Mouse (Mus musculus): Measurements from ENCODE around the gene Slc25a54. TPM values are rescaled to one million over a fixed set of nuclear protein-coding genes. Genes with fewer than 3 reads are reported as not detected.

The Slc25a54 gene
- polyA plus RNA-seq (2015; fragmentation: Nextera tagmentation; extraction: Ambion mirVana): not detected in 2 replicates

DNA sequence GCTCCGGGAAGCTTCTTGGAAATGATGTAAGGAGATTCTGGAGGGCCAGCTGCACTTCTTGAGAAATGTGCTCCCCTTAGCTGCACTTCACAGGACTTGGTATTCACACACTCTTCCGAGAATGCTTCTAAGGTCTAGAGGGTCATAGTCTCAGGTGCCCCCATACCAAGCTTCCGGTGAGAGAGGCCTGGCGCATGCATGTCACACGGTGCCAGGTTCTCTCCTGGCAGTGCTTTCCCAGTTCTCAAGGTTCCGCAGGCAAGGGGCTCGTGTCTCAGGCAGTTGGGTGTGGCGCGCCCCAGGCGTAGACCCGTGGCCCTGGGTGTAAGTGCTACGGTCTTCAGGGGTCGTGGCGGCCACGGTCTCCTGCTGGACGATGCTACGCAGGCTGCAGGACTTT, at the start of gene Slc25a54:
Gene Slc25a54 (plus strand): TSS at position 301 of the 400 bp plus-strand sequence.
- Histone ChIP-seq H3K4me1 (no peaks in the 10 kb centered on the region), H3K4me3 (replicated peaks) (no peak within 1 kb of the TSS), H3K9me3 (replicated peaks) (no peaks in the 10 kb centered on the region), H3K9ac (replicated peaks) (no peak within 1 kb of the TSS), H3K4me2 (no peak within 1 kb of the TSS), H3K27ac (replicated peaks) (no peak within 1 kb of the TSS), H3K27me3 (replicated peaks) (no peaks in the 10 kb centered on the region), H3K36me3 (no peaks in the 10 kb centered on the region)
- 94% methylated on average over 17 of the region's 17 CpGs for WGBS
- no peak for ATAC-seq (ENCODE audit: low FRiP score)

DNA sequence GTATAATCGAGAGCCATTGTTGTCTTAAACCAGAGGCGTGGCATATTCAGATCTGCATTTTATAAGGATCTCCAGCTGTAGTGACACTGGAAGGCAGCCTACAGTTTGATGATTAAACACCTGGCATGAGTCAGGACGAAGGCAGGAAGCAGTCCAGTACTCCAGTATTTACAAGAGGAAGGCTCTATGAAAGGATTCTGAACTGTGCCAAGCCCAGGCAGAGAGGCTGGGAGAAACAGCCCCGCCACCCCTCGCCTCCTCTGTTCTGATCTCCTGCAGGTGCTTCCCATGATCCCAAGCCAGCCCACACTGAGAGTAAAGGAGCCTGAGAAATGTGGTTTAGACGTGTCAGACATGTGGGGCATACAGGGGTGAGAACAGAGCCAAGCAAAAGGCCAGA, 49.5 kb upstream of the Slc25a54 start:
- no peak overlapping the region for H3K4me2 ChIP-seq
- H3K9me3 ChIP-seq (replicated peaks): no peaks in the 10 kb centered on the region
- H3K27me3 ChIP-seq (replicated peaks): no peaks in the 10 kb centered on the region
- no peaks in the 10 kb centered on the region for H3K36me3 ChIP-seq
- no peak overlapping the region for H3K27ac ChIP-seq (replicated peaks)
- no peak overlapping the region for H3K4me3 ChIP-seq (replicated peaks)
- no peak for ATAC-seq (ENCODE audit: low FRiP score)
- no peak overlapping the region for H3K9ac ChIP-seq (replicated peaks)
- 61% methylated on average over 6 of the region's 6 CpGs for WGBS
- peaks cover 10% of the 10 kb centered on the region for H3K4me1 ChIP-seq

DNA sequence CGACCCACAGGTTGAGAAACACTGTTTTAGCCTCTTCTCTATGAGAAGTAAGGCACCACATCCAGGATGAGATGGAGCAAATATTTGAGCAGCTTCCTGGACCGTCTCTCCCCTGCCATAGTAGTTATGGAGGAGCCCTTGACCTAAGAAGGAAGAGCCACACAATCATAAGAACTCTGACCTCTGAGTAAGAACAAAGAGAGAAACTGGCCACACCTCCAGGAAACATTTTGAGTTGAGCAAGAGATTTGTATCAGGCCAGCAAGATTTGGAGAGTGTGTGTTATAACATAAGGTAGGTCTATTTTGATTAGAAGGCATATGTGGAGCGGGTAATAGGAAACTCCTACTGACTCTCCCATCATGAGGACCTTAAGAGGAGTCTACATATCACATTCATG, 48.6 kb upstream of the Slc25a54 start:
- Histone ChIP-seq H3K36me3 (no peaks in the 10 kb centered on the region), H3K27me3 (replicated peaks) (no peaks in the 10 kb centered on the region), H3K9ac (replicated peaks) (no peak overlapping the region), H3K4me2 (no peak overlapping the region), H3K9me3 (replicated peaks) (no peaks in the 10 kb centered on the region), H3K4me1 (peaks cover 2% of the 10 kb centered on the region; the same call in 1 of the 2 replicates), H3K4me3 (replicated peaks) (no peak overlapping the region), H3K27ac (replicated peaks) (no peak overlapping the region)
- ATAC-seq (ENCODE audit: low FRiP score): no peak
- WGBS: 84% methylated on average over 3 of the region's 3 CpGs

DNA sequence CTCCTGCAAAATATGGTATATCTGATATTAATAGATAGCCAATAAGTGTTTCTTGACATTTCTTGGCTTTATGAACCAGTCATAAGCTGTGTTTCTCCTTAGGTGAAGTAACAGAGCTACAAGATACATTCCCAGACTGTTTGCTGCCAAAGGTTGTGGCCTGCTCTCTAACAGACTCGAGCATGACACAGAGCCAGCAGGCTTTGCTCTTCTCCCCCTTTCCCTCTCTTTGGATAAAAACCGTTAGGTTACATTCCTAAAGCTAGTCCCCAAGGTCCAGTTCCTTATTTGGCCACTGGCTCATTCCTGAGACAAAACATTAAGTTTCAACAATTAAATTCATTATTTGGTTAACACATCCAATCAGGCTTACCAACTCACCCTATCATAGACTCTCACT, 48.0 kb upstream of the Slc25a54 start:
- Histone ChIP-seq H3K27ac (replicated peaks) (no peak overlapping the region), H3K9me3 (replicated peaks) (no peaks in the 10 kb centered on the region), H3K36me3 (no peaks in the 10 kb centered on the region), H3K4me2 (no peak overlapping the region), H3K9ac (replicated peaks) (no peak overlapping the region), H3K4me3 (replicated peaks) (no peak overlapping the region), H3K27me3 (replicated peaks) (no peaks in the 10 kb centered on the region), H3K4me1 (peaks cover 2% of the 10 kb centered on the region; the same call in 1 of the 2 replicates)
- no peak for ATAC-seq (ENCODE audit: low FRiP score)
- 63% methylated on average over 2 of the region's 2 CpGs for WGBS

DNA sequence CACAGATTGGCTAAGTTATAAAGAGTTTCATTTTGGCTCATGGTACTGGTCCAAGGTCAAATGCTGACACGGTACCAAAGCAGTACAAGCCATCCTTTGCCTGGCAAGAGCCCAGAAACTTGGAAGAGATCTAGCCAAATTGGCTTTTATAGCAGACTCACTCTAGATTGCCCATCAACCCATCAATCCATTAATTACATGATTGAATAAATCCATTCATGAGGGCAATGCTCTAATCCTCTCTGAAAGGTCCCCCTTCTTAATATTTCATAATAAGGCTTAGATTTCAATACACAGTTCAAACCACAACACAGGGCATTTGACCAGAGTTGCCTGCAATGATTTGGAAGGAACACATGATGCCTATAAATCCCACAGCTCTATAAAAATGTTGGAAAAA, 45.9 kb upstream of the Slc25a54 start:
- no peak for ATAC-seq (ENCODE audit: low FRiP score)
- Histone ChIP-seq H3K4me2 (no peak overlapping the region), H3K4me1 (no peaks in the 10 kb centered on the region), H3K9me3 (replicated peaks) (no peaks in the 10 kb centered on the region), H3K27me3 (replicated peaks) (no peaks in the 10 kb centered on the region), H3K36me3 (no peaks in the 10 kb centered on the region), H3K4me3 (replicated peaks) (no peak overlapping the region), H3K9ac (replicated peaks) (no peak overlapping the region), H3K27ac (replicated peaks) (no peak overlapping the region)
- 50% methylated on average over 1 of the region's 1 CpGs for WGBS

DNA sequence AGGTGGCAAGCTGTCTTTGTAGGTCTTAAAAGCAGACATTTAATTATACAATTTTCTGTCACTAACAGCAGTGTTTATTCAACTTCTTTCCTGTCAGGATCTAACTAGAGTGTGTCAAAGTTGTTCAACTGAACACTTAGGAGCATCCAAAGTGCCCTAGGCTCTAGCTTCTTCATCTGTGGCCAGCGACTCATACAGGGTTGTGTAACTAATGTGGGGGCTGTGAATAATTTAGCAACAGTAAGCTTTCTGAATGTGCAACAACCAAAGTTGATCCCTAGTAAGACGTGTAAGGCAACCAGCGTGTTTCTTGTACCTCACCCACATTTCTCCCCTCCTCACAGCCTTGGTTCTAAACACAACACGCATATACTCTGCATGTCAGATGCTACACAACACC, 39.4 kb upstream of the Slc25a54 start:
- no peak overlapping the region for H3K4me2 ChIP-seq
- H3K27me3 ChIP-seq (replicated peaks): no peaks in the 10 kb centered on the region
- H3K9me3 ChIP-seq (replicated peaks): no peaks in the 10 kb centered on the region
- no peak overlapping the region for H3K4me3 ChIP-seq (replicated peaks)
- ATAC-seq (ENCODE audit: low FRiP score): no peak
- no peak overlapping the region for H3K9ac ChIP-seq (replicated peaks)
- H3K27ac ChIP-seq (replicated peaks): no peak overlapping the region
- no peaks in the 10 kb centered on the region for H3K36me3 ChIP-seq
- 91% methylated on average over 4 of the region's 4 CpGs for WGBS
- no peaks in the 10 kb centered on the region for H3K4me1 ChIP-seq

DNA sequence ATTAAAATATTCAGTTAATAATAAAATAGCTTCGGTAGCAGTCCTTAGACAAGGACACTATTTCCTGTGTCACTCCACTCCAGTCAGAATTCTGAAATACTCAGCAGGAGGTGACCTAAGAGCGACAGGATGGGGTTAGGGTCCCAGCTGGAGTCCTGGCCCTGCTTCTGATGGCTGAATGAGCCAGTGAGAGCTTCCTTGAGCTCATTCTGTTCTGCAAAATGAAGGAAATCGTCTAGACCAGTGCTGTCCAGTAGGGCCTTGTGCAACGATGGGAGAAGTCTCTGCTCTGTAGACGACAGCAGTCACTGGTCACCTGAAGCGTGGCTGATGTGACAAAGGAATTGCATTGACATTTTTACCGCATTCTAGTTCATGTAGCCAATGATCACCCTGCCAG, 36.9 kb upstream of the Slc25a54 start:
- no peak overlapping the region for H3K4me2 ChIP-seq
- H3K27ac ChIP-seq (replicated peaks): no peak overlapping the region
- H3K4me1 ChIP-seq: no peaks in the 10 kb centered on the region
- no peak overlapping the region for H3K4me3 ChIP-seq (replicated peaks)
- 60% methylated on average over 7 of the region's 7 CpGs for WGBS
- ATAC-seq (ENCODE audit: low FRiP score): no peak
- H3K36me3 ChIP-seq: no peaks in the 10 kb centered on the region
- no peaks in the 10 kb centered on the region for H3K9me3 ChIP-seq (replicated peaks)
- H3K27me3 ChIP-seq (replicated peaks): no peaks in the 10 kb centered on the region
- no peak overlapping the region for H3K9ac ChIP-seq (replicated peaks)

DNA sequence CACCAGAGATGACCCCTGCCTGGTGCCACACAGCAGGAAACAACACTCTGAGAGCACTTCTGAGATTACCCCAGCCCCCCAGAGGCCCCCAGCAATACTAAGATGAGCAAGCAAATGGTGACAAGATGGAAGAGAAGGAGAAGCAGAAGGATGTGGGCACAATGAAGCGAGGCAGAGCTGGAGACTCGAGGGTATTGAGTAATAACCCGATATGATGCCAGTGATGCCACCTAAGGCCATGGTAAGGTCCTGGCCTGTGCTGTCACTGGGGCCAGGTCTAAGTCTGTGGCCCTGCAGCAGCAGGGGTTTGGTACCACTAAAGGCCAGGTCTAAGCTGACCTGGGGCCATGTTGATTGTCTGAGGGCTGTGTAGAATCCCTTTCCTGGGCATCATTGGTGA, 33.8 kb upstream of the Slc25a54 start:
- no peak for ATAC-seq (ENCODE audit: low FRiP score)
- no peaks in the 10 kb centered on the region for H3K36me3 ChIP-seq
- no peaks in the 10 kb centered on the region for H3K27me3 ChIP-seq (replicated peaks)
- H3K4me2 ChIP-seq: no peak overlapping the region
- H3K4me1 ChIP-seq: 0 out of 2 replicates have a peak, but pooled peaks cover 4% of the 10 kb centered on the region
- no peaks in the 10 kb centered on the region for H3K9me3 ChIP-seq (replicated peaks)
- no peak overlapping the region for H3K4me3 ChIP-seq (replicated peaks)
- H3K27ac ChIP-seq (replicated peaks): no peak overlapping the region
- 98% methylated on average over 3 of the region's 3 CpGs for WGBS
- no peak overlapping the region for H3K9ac ChIP-seq (replicated peaks)

DNA sequence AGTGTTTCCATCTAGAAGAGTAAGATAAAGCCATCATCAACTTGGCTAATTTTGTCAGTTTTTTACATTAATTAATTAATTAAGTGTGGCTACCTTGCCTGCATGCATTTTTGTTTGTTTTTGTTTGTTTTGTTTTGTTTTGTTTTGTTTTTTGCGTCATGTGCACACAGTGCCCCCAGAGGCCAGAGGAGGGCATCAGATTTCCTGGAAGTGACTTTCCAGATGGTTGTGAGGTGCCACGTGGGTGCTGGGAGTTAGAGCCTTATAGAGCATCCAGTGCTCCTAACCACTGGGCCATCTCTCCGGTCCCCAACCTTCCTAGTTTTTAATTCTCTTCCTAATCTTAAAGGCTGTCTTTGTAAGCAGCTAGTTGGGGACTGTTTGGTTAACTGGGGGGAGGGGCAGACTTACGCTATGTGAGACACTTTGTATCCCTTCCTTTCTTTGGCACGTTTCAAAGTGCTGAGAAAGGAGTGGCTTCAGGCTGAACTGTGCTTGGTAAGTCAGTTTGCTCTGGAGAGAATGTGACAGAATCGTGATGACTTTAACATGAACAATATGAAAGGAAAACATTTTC, 32.5 kb upstream of the Slc25a54 start:
- WGBS: 45% methylated on average over 6 of the region's 6 CpGs
- ATAC-seq (ENCODE audit: low FRiP score): no peak

DNA sequence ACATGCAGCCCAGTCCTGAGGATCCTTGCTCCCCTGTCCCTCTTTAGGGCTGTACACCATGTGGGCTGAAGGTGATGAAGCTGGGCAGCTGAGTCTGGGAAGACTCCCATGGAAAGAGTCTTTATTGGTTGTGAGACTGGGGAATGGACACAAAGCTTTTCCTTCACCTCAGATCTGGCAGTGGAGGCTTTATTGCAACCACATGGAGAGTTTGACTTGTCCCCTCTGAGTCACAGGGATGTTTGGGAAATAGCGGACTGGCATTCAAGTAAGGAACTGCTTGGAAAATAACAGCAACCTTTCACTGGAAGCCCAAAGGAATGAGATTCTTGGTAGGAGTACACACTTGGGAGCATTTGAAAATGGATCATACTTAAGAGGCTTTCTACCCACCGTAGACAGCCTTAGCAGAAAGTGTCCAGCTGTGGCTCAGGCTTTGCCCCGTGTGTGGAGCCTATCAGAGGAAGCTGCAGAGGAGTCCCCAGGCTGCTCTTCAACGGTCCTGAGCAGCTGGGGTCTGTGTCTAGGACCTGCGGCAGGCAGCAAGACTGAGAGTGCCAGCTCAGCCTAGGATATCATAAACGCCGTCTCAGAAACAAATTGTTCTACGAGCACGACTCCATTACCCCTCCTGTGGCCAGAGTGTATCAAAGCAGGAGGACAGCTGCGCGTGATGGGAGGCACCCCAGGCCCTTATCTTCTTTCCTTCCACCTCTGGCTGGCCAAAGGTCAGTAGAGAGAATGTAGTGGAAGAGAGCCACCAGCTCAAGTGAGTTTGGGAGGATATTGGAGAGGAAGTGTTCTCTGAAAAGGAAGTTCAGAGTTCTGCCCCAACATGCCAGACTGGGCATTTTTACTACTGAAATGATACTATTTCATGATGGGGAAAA, 29.0 kb upstream of the Slc25a54 start:
- Histone ChIP-seq H3K4me1 (0 out of 2 replicates have a peak, but pooled peaks cover 6% of the 10 kb centered on the region), H3K27me3 (replicated peaks) (no peaks in the 10 kb centered on the region), H3K27ac (replicated peaks) (no peak overlapping the region), H3K36me3 (no peaks in the 10 kb centered on the region), H3K4me2 (no peak overlapping the region), H3K4me3 (replicated peaks) (no peak overlapping the region), H3K9me3 (replicated peaks) (no peaks in the 10 kb centered on the region), H3K9ac (replicated peaks) (no peak overlapping the region)
- 30% methylated on average over 11 of the region's 11 CpGs for WGBS
- ATAC-seq (ENCODE audit: low FRiP score): no peak

More for the DNA sequence above, 32.5 kb upstream of the Slc25a54 start:
- Histone ChIP-seq H3K4me2 (no peak overlapping the region), H3K36me3 (no peaks in the 10 kb centered on the region), H3K27ac (replicated peaks) (no peak overlapping the region), H3K4me3 (replicated peaks) (no peak overlapping the region), H3K4me1 (0 out of 2 replicates have a peak, but pooled peaks cover 6% of the 10 kb centered on the region), H3K27me3 (replicated peaks) (no peaks in the 10 kb centered on the region), H3K9ac (replicated peaks) (no peak overlapping the region), H3K9me3 (replicated peaks) (no peaks in the 10 kb centered on the region)

DNA sequence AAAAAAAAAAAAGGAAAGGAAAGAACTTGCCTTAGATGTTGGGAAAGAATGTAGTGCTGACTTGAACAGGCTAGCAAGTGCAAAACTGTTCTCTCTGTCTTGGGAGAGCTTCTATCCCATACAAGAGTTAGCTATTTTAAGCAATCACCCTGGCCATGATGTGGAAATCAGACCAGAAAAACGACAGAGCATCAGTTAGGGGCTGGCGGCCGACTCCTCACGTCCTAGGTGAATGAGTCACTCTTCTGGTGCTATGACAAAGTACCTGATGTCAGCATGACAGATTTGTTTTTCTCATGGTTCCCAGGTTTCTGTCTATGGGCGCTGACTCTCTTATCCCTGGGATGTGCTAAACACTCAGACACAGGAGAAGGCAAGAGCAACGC, 28.3 kb upstream of the Slc25a54 start:
- no peaks in the 10 kb centered on the region for H3K9me3 ChIP-seq (replicated peaks)
- no peaks in the 10 kb centered on the region for H3K36me3 ChIP-seq
- 0 out of 2 replicates have a peak, but pooled peaks cover 6% of the 10 kb centered on the region for H3K4me1 ChIP-seq
- no peak overlapping the region for H3K4me2 ChIP-seq
- no peak overlapping the region for H3K9ac ChIP-seq (replicated peaks)
- WGBS: 86% methylated on average over 6 of the region's 6 CpGs
- no peaks in the 10 kb centered on the region for H3K27me3 ChIP-seq (replicated peaks)
- H3K27ac ChIP-seq (replicated peaks): no peak overlapping the region
- ATAC-seq (ENCODE audit: low FRiP score): no peak
- no peak overlapping the region for H3K4me3 ChIP-seq (replicated peaks)

DNA sequence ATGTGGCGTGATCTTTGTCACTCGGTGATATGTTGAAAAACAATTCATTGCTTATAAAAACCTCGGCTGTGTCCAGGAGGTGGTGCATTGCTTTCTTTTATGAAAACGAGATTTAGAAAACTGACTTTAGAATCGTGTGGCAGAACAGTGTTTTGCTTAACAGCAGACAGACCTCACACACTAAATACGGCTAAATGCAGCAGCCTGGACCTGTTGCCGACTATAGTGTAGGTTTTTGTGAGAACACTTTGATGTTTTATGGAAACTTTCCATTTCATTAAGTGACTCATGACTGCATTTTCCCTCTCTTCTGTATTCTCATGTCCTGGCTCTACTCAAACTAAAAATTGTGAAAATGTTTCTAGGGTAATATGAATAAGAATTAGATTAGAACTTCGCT, 20.4 kb upstream of the Slc25a54 start:
- Histone ChIP-seq H3K4me1 (no peaks in the 10 kb centered on the region), H3K9ac (replicated peaks) (no peak overlapping the region), H3K27ac (replicated peaks) (no peak overlapping the region), H3K27me3 (replicated peaks) (no peaks in the 10 kb centered on the region), H3K4me3 (replicated peaks) (no peak overlapping the region), H3K36me3 (no peaks in the 10 kb centered on the region), H3K9me3 (replicated peaks) (no peaks in the 10 kb centered on the region), H3K4me2 (no peak overlapping the region)
- ATAC-seq (ENCODE audit: low FRiP score): no peak
- WGBS: 79% methylated on average over 8 of the region's 8 CpGs
